Comparison of ENCODE assay signal across 14 mouse cellular contexts in genomic region chr11:65402460-65403154, GRCm38 (mm10).
DNase-seq lines count a peak whose midpoint lies in the region; ATAC-seq and TF ChIP-seq lines count a peak whose summit lies in the region.
"Had no signal": no experiment of that assay in that cellular context is flagged by ENCODE, and none has a peak within 500 bp of the region (broad histone marks: within the 10 kb centered on the region; RNA-seq: fewer than 3 reads in every experiment).

No protein-coding gene starts in this region.

- H3K36me3 ChIP-seq in hindbrain, postnatal 0 days (ENCODE audit: insufficient read depth, low read length) = no peaks in the 10 kb centered on the region
- no peaks in the 10 kb centered on the region for H3K36me3 ChIP-seq in hindbrain, embryonic 11.5 days (ENCODE audit: control insufficient read depth, insufficient read depth, low read length)
- H3K36me3 ChIP-seq: embryonic facial prominence, embryonic 12.5 days; limb, embryonic 15.5 days; midbrain, embryonic 10.5 days; stomach, embryonic 15.5 days had no signal

- H3K27me3 ChIP-seq in hindbrain, postnatal 0 days (ENCODE audit: insufficient read depth, low read length) = no peaks in the 10 kb centered on the region
- no peaks in the 10 kb centered on the region for H3K27me3 ChIP-seq in hindbrain, embryonic 11.5 days (ENCODE audit: control insufficient read depth, insufficient read depth, low read length)
- H3K27me3 ChIP-seq: embryonic facial prominence, embryonic 12.5 days; limb, embryonic 15.5 days; stomach, embryonic 15.5 days had no signal

- WGBS in hindbrain, postnatal 0 days = 56% methylated on average over 12 of the region's 12 CpGs
- 74% methylated on average over 12 of the region's 12 CpGs for WGBS in hindbrain, embryonic 11.5 days

- peak; percentile 56; the same call in 1 of the 2 replicates for ATAC-seq in hindbrain, postnatal 0 days
- ATAC-seq in hindbrain, embryonic 11.5 days (ENCODE audit: low FRiP score) = no peak
- ATAC-seq in inflammation-experienced regulatory T-cells, adult 6 months = no peak

- no peak for TF ChIP-seq CTCF in hindbrain, postnatal 0 days (IDR thresholded peaks at IDR 0.05; ENCODE audit: low read depth)

- no peaks in the 10 kb centered on the region for H3K9me3 ChIP-seq in hindbrain, postnatal 0 days (ENCODE audit: low read length)
- H3K9me3 ChIP-seq in hindbrain, embryonic 11.5 days (ENCODE audit: control insufficient read depth, low read length) = no peaks in the 10 kb centered on the region
- H3K9me3 ChIP-seq: embryonic facial prominence, embryonic 12.5 days; limb, embryonic 15.5 days; midbrain, embryonic 10.5 days; stomach, embryonic 15.5 days had no signal

- H3K4me3 ChIP-seq in hindbrain, postnatal 0 days (ENCODE audit: low read length) = no peak overlapping the region
- no peak overlapping the region for H3K4me3 ChIP-seq in hindbrain, embryonic 11.5 days (ENCODE audit: low read depth, low read length)
- H3K4me3 ChIP-seq: embryonic facial prominence, embryonic 12.5 days; layer of hippocampus, adult 2 months; limb, embryonic 15.5 days; midbrain, embryonic 10.5 days; stomach, embryonic 15.5 days had no signal

- H3K4me1 ChIP-seq in hindbrain, postnatal 0 days (ENCODE audit: insufficient read depth, low read length) = no peaks in the 10 kb centered on the region
- no peaks in the 10 kb centered on the region for H3K4me1 ChIP-seq in hindbrain, embryonic 11.5 days (replicated peaks; ENCODE audit: control insufficient read depth, insufficient read depth, low read length)
- H3K4me1 ChIP-seq: embryonic facial prominence, embryonic 12.5 days; limb, embryonic 15.5 days; stomach, embryonic 15.5 days had no signal

- no peak overlapping the region for H3K4me2 ChIP-seq in hindbrain, postnatal 0 days (ENCODE audit: low read depth, low read length)
- no peak overlapping the region for H3K4me2 ChIP-seq in hindbrain, embryonic 11.5 days (replicated peaks; ENCODE audit: low read depth, low read length)
- H3K4me2 ChIP-seq: embryonic facial prominence, embryonic 12.5 days; limb, embryonic 15.5 days; stomach, embryonic 15.5 days had no signal

- 0 out of 2 replicates have a peak overlapping the region, but pooled peaks have one; percentile 20 for H3K27ac ChIP-seq in hindbrain, postnatal 0 days
- H3K27ac ChIP-seq in hindbrain, embryonic 11.5 days (ENCODE audit: low read depth, low read length) = no peak overlapping the region
- H3K27ac ChIP-seq: embryonic facial prominence, embryonic 12.5 days; layer of hippocampus, adult 2 months; limb, embryonic 15.5 days; midbrain, embryonic 10.5 days; stomach, embryonic 15.5 days had no signal

- no peak overlapping the region for H3K9ac ChIP-seq in hindbrain, postnatal 0 days (replicated peaks; ENCODE audit: low read length)
- H3K9ac ChIP-seq in hindbrain, embryonic 11.5 days (ENCODE audit: low read depth, low read length) = no peak overlapping the region
- H3K9ac ChIP-seq: embryonic facial prominence, embryonic 12.5 days; limb, embryonic 15.5 days; stomach, embryonic 15.5 days had no signal

- peak; percentile 74 for DNase-seq in hindbrain, postnatal 0 days (ENCODE audit: low spot score)
- DNase-seq in hindbrain, embryonic 11.5 days (ENCODE audit: low spot score) = no peak
- peak; percentile 53 to 66 for DNase-seq in right cerebral cortex, postnatal 10 days (ENCODE audit: low spot score in 2 of 2)
- no peak for DNase-seq in right cerebral cortex, postnatal 25 days
- DNase-seq in cerebellum, postnatal 10 days = peak; percentile 85 to 91
- DNase-seq in layer of hippocampus, postnatal 36 days = peak; percentile 23 to 35
- no peak for DNase-seq in spleen, adult 12 weeks (ENCODE audit: low spot score)
- DNase-seq: right cerebral cortex, adult 18-20 months had no signal

Comparison
In these comparisons a context has a peak if more than half of its experiments do, and no peak if none do; other contexts are left out.
1. DNase-seq: peak in hindbrain, postnatal 0 days (single experiment), right cerebral cortex, postnatal 10 days (2 of 2), cerebellum, postnatal 10 days (2 of 2) and layer of hippocampus, postnatal 36 days (2 of 2); none in hindbrain, embryonic 11.5 days (single experiment), right cerebral cortex, postnatal 25 days (single experiment) and spleen, adult 12 weeks (single experiment).